Mouse (Mus musculus) MEL (cell line): Measurements from ENCODE around the gene Mta1. TPM values are rescaled to one million over a fixed set of nuclear protein-coding genes. Genes with fewer than 3 reads are reported as not detected.

Experiments used
- DNase-seq: peaks from one replicate; pipeline ENCODE4 v3.0.0; 2011; ENCODE audit warnings: low read depth, low spot score
- H3K27ac ChIP-seq: 2 replicates; pipeline ENCODE4 v1.5.1; 2012; ENCODE audit warnings: low read depth, mild to moderate bottlenecking, control low read depth, low read length, moderate library complexity; ENCODE audit not compliant: control insufficient read depth
- H3K27me3 ChIP-seq, 2 experiments: fragments of 150-350 bp in 1 of 2; sonication (generic) in 1 of 2; 2 replicates each; pipeline ENCODE4 v1.6.1; 2012; ENCODE audit warnings: low read length in 2 of 2, mild to moderate bottlenecking in 2 of 2, improper control_type of control experiment in 1 of 2, moderate library complexity in 1 of 2; ENCODE audit not compliant: insufficient read depth in 2 of 2, control insufficient read depth in 1 of 2
- H3K36me3 ChIP-seq, 2 experiments: 2 replicates each; pipeline ENCODE4 v1.6.1; 2012 to 2014; ENCODE audit warnings: low read length in 2 of 2, improper control_type of control experiment in 1 of 2, inconsistent platforms in 1 of 2, mild to moderate bottlenecking in 1 of 2; ENCODE audit not compliant: insufficient read depth in 2 of 2, control insufficient read depth in 1 of 2
- H3K4me1 ChIP-seq, 2 experiments: fragments of 150-350 bp in 1 of 2; sonication (generic) in 1 of 2; 2 replicates each; pipeline ENCODE4 v1.6.1; 2012; ENCODE audit warnings: low read length in 2 of 2, improper control_type of control experiment in 1 of 2, mild to moderate bottlenecking in 1 of 2; ENCODE audit not compliant: insufficient read depth in 2 of 2, control insufficient read depth in 1 of 2
- H3K4me3 ChIP-seq, 2 experiments: fragments of 150-350 bp in 1 of 2; sonication (generic) in 1 of 2; 2 replicates each; pipeline ENCODE4 v1.5.1; 2012; ENCODE audit warnings: low read depth in 2 of 2, low read length in 2 of 2, mild to moderate bottlenecking in 2 of 2, moderate library complexity in 2 of 2, control low read depth in 1 of 2, improper control_type of control experiment in 1 of 2; ENCODE audit not compliant: control insufficient read depth in 1 of 2, insufficient read depth in 1 of 2
- H3K79me2 ChIP-seq: 2 replicates; pipeline ENCODE4 v1.6.1; 2012; ENCODE audit warnings: mild to moderate bottlenecking, low read length, moderate library complexity; ENCODE audit not compliant: control insufficient read depth, poor library complexity, insufficient read depth
- H3K9ac ChIP-seq: 2 replicates; pipeline ENCODE4 v1.6.1; 2012; ENCODE audit warnings: low read depth, mild to moderate bottlenecking, control low read depth, low read length, moderate library complexity; ENCODE audit not compliant: control insufficient read depth, poor library complexity, severe bottlenecking
- H3K9me3 ChIP-seq: fragments of 150-350 bp; sonication (generic); replicated peaks from 2 replicates; pipeline ENCODE4 v1.6.1; 2012; ENCODE audit warnings: mild to moderate bottlenecking, low read length, improper control_type of control experiment, moderate library complexity; ENCODE audit not compliant: insufficient read depth
- CHD2 ChIP-seq: IDR thresholded peaks from 2 replicates; pipeline ENCODE4 v1.6.1; 2011; ENCODE audit warnings: low read length, improper control_type of control experiment
- CTCF ChIP-seq, 3 experiments: IDR thresholded peaks in 2 of 3; conservative IDR thresholded peaks in 1 of 3; 2 replicates each; pipeline ENCODE4 v1.5.1; 2011 to 2012; ENCODE audit warnings: low read length in 3 of 3, low read depth in 2 of 3, mild to moderate bottlenecking in 2 of 3, improper control_type of control experiment in 1 of 3, inconsistent platforms in 1 of 3, mixed read lengths in 1 of 3, moderate library complexity in 1 of 3; ENCODE audit not compliant: control insufficient read depth in 1 of 3, insufficient read depth in 1 of 3, poor library complexity in 1 of 3, severe bottlenecking in 1 of 3
- E2F4 ChIP-seq: IDR thresholded peaks from 2 replicates; pipeline ENCODE4 v1.6.1; 2011; ENCODE audit warnings: low read depth, low read length, improper control_type of control experiment, borderline replicate concordance
- ELF1 ChIP-seq: IDR thresholded peaks from 2 replicates; pipeline ENCODE4 v1.6.1; 2014; ENCODE audit warnings: low read depth, mild to moderate bottlenecking, inconsistent platforms, low read length, improper control_type of control experiment, moderate library complexity
- ETS1 ChIP-seq: IDR thresholded peaks from 2 replicates; pipeline ENCODE4 v1.6.1; 2012; ENCODE audit warnings: low read depth, mild to moderate bottlenecking, inconsistent platforms, low read length, improper control_type of control experiment, moderate library complexity
- GABPA ChIP-seq: IDR thresholded peaks from 2 replicates; pipeline ENCODE4 v1.6.1; 2012; ENCODE audit warnings: low read depth, mild to moderate bottlenecking, inconsistent platforms, low read length, improper control_type of control experiment, moderate library complexity
- GATA1 ChIP-seq: IDR thresholded peaks from 2 replicates; pipeline ENCODE4 v1.6.1; 2011; ENCODE audit warnings: low read depth, low read length, improper control_type of control experiment
- MAFK ChIP-seq: IDR thresholded peaks from 2 replicates; pipeline ENCODE4 v1.6.1; 2011; ENCODE audit warnings: low read depth, mild to moderate bottlenecking, low read length, improper control_type of control experiment, borderline replicate concordance
- MAX ChIP-seq: IDR thresholded peaks from 2 replicates; pipeline ENCODE4 v1.6.1; 2011; ENCODE audit warnings: low read length, improper control_type of control experiment
- MEF2A ChIP-seq: IDR thresholded peaks from 2 replicates; pipeline ENCODE4 v1.6.1; 2014; ENCODE audit warnings: low read depth, mild to moderate bottlenecking, inconsistent platforms, low read length, improper control_type of control experiment; ENCODE audit not compliant: poor library complexity, insufficient replicate concordance, severe bottlenecking; ENCODE audit errors: extremely low read depth
- MYB ChIP-seq: IDR thresholded peaks from 2 replicates; pipeline ENCODE4 v1.6.1; 2011; ENCODE audit warnings: mild to moderate bottlenecking, low read depth, low read length, improper control_type of control experiment
- NELFE ChIP-seq: IDR thresholded peaks from 2 replicates; pipeline ENCODE4 v1.6.1; 2011; ENCODE audit warnings: low read depth, low read length, improper control_type of control experiment
- NRF1 ChIP-seq: IDR thresholded peaks from 2 replicates; pipeline ENCODE4 v1.6.1; 2014; ENCODE audit warnings: low read depth, mild to moderate bottlenecking, inconsistent platforms, low read length, improper control_type of control experiment, moderate library complexity; ENCODE audit not compliant: poor library complexity, insufficient read depth, severe bottlenecking
- POLR2A ChIP-seq, 2 experiments: IDR thresholded peaks; 2 replicates each; pipeline ENCODE4 v1.6.1; 2011 to 2012; ENCODE audit warnings: low read length in 2 of 2, mild to moderate bottlenecking in 2 of 2, control low read depth in 1 of 2, improper control_type of control experiment in 1 of 2, low read depth in 1 of 2, moderate library complexity in 1 of 2; ENCODE audit not compliant: control insufficient read depth in 1 of 2, insufficient read depth in 1 of 2, poor library complexity in 1 of 2
- POLR2AphosphoS2 ChIP-seq: IDR thresholded peaks from 2 replicates; pipeline ENCODE4 v1.6.1; 2011; ENCODE audit warnings: low read length, improper control_type of control experiment
- TAL1 ChIP-seq: IDR thresholded peaks from 2 replicates; pipeline ENCODE4 v1.6.1; 2012; ENCODE audit warnings: mild to moderate bottlenecking, inconsistent platforms, low read length, moderate library complexity, mixed read lengths
- TBP ChIP-seq: IDR thresholded peaks from 2 replicates; pipeline ENCODE4 v1.8.0; 2011; ENCODE audit warnings: low read depth, low read length, improper control_type of control experiment
- UBTF ChIP-seq: IDR thresholded peaks from 2 replicates; pipeline ENCODE4 v1.6.1; 2012; ENCODE audit warnings: low read depth, mild to moderate bottlenecking, inconsistent platforms, low read length, improper control_type of control experiment, moderate library complexity, borderline replicate concordance; ENCODE audit not compliant: insufficient read depth
- USF1 ChIP-seq: IDR thresholded peaks from 2 replicates; pipeline ENCODE4 v1.6.1; 2014; ENCODE audit warnings: low read depth, mild to moderate bottlenecking, inconsistent platforms, low read length, improper control_type of control experiment, moderate library complexity
- USF2 ChIP-seq, 2 experiments: IDR thresholded peaks; 2 replicates each; pipeline ENCODE4 v1.6.1; 2011 to 2012; ENCODE audit warnings: improper control_type of control experiment in 2 of 2, low read length in 2 of 2, borderline replicate concordance in 1 of 2, inconsistent platforms in 1 of 2, low read depth in 1 of 2, mild to moderate bottlenecking in 1 of 2; ENCODE audit not compliant: insufficient read depth in 1 of 2
- ZC3H11A ChIP-seq: IDR thresholded peaks from 2 replicates; pipeline ENCODE4 v1.6.1; 2012; ENCODE audit warnings: low read depth, mild to moderate bottlenecking, inconsistent platforms, low read length, improper control_type of control experiment
- ZKSCAN1 ChIP-seq: IDR thresholded peaks from 2 replicates; pipeline ENCODE4 v1.6.1; 2012; ENCODE audit warnings: low read depth, mild to moderate bottlenecking, inconsistent platforms, low read length, improper control_type of control experiment, moderate library complexity
- ZMIZ1 ChIP-seq: IDR thresholded peaks from 2 replicates; pipeline ENCODE4 v1.6.1; 2012; ENCODE audit warnings: low read depth, mild to moderate bottlenecking, inconsistent platforms, low read length, improper control_type of control experiment, moderate library complexity
- polyA plus RNA-seq, 2 experiments: library from polyadenylated mRNA; stranded (reverse) in 1 of 2; unstranded in 1 of 2; fragments of >175 nt in 1 of 2; fragments of >200 nt in 1 of 2; gene quantifications; 2 replicates each; pipeline versions ENCODE4 v1.2.1 to v1.2.4; 2012; ENCODE audit warnings: low replicate concordance in 2 of 2, low read depth in 1 of 2; ENCODE audit not compliant: insufficient read length in 2 of 2, insufficient read depth in 1 of 2, missing spikeins in 1 of 2
- total RNA-seq: library from RNA; depleted of rRNA; stranded (reverse); fragments of 300-350 nt; gene quantifications from 2 replicates; pipeline ENCODE4 v1.2.3, GENCODE M21; 2012

The Mta1 gene
- total and polyA plus RNA-seq, 3 experiments, result 69.0 to 410 (median 99.5) TPM

DNA sequence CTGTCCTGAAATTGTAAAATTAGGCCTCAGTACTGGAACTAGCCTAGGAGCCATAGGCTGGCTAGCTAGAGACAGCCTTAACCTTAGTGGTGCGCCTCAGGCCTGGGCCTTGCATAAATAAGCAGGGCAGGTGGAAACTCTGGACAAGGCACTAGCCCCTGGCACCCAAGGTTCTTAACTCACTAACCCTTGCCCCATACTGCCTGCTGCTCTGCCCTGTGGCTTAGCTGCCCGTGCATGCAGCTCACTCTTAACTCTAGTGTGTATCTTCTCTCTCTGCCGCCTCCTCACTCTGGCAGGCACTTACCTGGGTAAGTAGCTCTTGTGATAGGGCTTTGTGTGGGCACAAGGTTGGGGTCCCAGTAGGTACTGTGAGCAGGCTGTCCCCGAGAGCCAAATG is 36.4 kb downstream of the Mta1 start:
- H3K79me2 ChIP-seq, result no peaks in the 10 kb centered on the region
- TF ChIP-seq POLR2A (IDR thresholded peaks at IDR 0.05; ENCODE audit: control insufficient read depth in 1 of 2, insufficient read depth in 1 of 2, low read depth in 1 of 2, low read length in 2 of 2, poor library complexity in 1 of 2), result no peak
- no peak for TF ChIP-seq ELF1
- TF ChIP-seq ZC3H11A, result no peak
- TF ChIP-seq GATA1, result no peak
- no peak for TF ChIP-seq NRF1
- TF ChIP-seq ZMIZ1, result no peak
- no peak for TF ChIP-seq NELFE
- no peak for TF ChIP-seq ZKSCAN1
- no peak for TF ChIP-seq TBP
- no peak for TF ChIP-seq USF2 (IDR thresholded peaks at IDR 0.05; ENCODE audit: borderline replicate concordance in 1 of 2, insufficient read depth in 1 of 2, low read depth in 1 of 2, low read length in 2 of 2)
- no peak for TF ChIP-seq MAX
- no peak for TF ChIP-seq E2F4
- no peak for TF ChIP-seq CHD2
- no peaks in the 10 kb centered on the region for H3K27me3 ChIP-seq
- H3K27ac ChIP-seq, result no peak overlapping the region
- no peaks in the 10 kb centered on the region for H3K9me3 ChIP-seq
- no peak for DNase-seq
- H3K4me3 ChIP-seq, result no peak overlapping the region
- H3K9ac ChIP-seq, result no peak overlapping the region
- H3K4me1 ChIP-seq, result peaks cover 0 to 5% of the 10 kb centered on the region in 2 experiments; a peak in 2 of 4 replicates
- H3K36me3 ChIP-seq, result peaks cover 5 to 35% of the 10 kb centered on the region in 2 experiments

DNA sequence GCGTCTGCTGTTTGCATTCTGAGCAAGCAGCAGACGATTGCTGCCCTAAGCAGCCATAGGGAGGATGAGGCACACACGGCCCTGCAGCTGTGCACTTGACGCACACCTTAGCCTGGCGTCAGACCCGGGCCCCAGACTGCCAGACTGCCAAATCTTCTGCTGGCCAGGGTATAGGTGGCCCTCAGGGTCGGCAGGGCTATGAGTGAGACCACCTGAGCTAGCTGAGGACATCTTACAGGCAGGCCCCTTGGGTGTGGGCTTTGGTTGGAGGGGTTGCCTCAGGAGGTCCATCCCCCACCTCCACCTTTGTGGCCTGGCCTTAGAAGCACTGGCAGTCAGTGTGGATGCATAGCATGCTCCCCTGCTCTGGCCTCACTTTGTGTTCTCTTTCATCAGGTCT is 37.3 kb downstream of the Mta1 start:
- peaks cover 7 to 27% of the 10 kb centered on the region in 2 experiments for H3K36me3 ChIP-seq
- H3K4me3 ChIP-seq, result no peak overlapping the region
- peaks cover 0 to 9% of the 10 kb centered on the region in 2 experiments; a peak in 2 of 4 replicates for H3K4me1 ChIP-seq
- TF ChIP-seq USF1 (no peak), ETS1 (no peak), MYB (no peak), ZKSCAN1 (no peak), E2F4 (no peak), ELF1 (no peak), CTCF (IDR thresholded peaks at IDR 0.05 in 2 of 3, conservative IDR thresholded peaks at IDR 0.05 in 1 of 3; ENCODE audit: control insufficient read depth in 1 of 3, insufficient read depth in 1 of 3, low read depth in 2 of 3, low read length in 3 of 3, poor library complexity in 1 of 3, severe bottlenecking in 1 of 3) (no peak), POLR2AphosphoS2 (no peak), UBTF (no peak), POLR2A (IDR thresholded peaks at IDR 0.05; ENCODE audit: control insufficient read depth in 1 of 2, insufficient read depth in 1 of 2, low read depth in 1 of 2, low read length in 2 of 2, poor library complexity in 1 of 2) (no peak; a peak in 1 of 4 replicates), MAFK (no peak), MEF2A (no peak), TAL1 (no peak), GABPA (no peak)
- no peak overlapping the region for H3K9ac ChIP-seq
- no peaks in the 10 kb centered on the region for H3K9me3 ChIP-seq
- H3K79me2 ChIP-seq, result no peaks in the 10 kb centered on the region
- H3K27ac ChIP-seq, result no peak overlapping the region
- no peak for DNase-seq
- H3K27me3 ChIP-seq, result no peaks in the 10 kb centered on the region
